Mouse (Mus musculus) right cerebral cortex, postnatal 4 days (tissue): ENCODE measurements at regions not wholly inside any gene's neighbourhood (a gene's known extent, or its start where the extent isn't known, plus 50 kb on each side); places are given as distances from the start of the nearest gene placed in this dataset.
A peak's percentile ranks its signal among the peaks of the same experiment; 100 is the strongest.

Experiments
- DNase-seq: peaks from one replicate; pipeline ENCODE4 v3.0.0-alpha.2; 2022

DNA sequence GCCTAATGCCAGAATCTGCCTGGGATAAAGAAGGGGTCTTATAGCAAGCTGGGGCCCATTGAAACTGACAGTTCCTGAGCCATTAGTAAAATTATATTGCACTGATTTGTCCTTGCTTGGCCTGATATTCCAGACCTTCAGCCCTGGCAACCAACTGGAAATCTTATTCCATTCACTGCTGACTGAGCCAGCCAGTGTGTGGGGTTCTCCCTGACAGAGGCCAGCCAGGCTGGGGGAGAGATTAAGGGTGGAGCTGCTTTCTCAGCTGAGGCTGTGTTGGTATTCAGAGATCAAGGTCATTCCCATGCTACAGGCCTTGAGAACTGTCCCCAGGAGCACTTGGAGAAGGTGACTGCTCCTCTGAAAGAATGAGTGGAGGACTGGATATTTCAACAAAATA is 226.9 kb downstream of the Ar start:
- no peak for DNase-seq

DNA sequence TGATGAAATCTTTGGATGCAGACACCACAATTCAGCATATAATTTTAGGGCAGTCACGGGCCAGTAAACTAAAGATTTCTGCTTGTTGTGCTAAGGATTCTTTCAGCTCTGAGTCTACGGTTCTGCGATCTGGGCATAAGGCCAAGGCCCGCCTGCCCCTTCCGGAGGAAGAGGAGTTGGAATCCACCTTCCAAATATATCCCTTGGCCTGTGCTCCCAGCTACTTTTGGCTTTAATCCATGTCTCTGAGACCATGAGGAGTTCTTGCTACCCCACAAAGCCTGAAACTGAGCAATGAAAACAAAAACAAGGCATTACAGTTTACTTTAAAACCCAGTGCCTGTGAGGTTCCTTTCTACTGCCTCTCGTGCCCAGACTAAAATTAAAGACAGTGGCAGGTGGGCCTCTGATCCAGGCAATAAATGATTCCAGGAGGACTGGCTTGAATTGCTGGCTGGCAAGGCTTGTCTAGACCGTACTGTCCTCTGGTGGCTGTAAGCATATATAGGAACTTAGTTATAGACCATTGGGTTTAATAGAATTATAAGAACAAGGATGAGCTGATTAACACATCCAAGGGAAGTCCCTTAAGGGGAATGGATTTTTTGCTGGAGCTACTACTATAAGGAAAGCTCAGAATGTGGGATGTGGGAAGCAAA is 231.8 kb downstream of the Ar start:
- peak; percentile 1 for DNase-seq

DNA sequence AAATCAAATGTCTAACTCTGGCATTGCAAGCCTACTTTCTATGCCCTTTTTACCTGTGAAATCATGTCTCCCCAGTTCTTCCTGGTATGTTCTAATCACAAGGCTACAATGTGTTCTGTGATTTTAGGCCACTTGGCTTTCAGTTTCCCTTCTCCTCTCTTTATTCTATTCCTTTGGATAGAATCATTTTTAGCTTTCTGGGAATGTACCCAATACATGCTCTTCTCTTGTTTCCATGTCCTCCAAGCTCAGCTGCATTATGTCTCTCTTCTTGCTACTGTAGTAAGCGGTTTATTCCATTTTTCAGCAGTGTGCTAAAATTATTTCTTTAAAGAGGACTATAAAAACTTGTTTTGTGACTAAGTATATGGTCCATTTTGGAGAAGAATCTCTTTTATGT is 235.4 kb downstream of the Ar start:
- no peak for DNase-seq

DNA sequence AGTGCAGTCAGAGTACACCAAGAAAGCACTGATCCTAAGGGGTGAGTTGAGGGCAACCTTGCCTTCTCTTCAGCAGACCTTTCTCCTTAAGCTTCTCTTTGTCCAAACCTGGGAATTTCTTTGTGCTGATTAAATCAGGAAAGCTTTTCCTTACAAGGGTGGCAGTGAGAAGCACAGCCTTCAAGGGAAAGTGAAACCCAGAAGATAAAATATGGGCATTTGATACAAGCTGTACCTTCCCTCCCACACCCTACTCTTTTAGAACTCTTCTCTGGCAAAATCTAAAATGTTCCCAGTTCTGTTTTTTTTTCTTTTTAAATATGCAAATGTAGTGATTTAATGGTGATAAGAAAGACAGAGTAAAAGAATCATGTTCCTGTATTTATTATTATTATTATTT is 243.8 kb downstream of the Ar start:
- no peak for DNase-seq

DNA sequence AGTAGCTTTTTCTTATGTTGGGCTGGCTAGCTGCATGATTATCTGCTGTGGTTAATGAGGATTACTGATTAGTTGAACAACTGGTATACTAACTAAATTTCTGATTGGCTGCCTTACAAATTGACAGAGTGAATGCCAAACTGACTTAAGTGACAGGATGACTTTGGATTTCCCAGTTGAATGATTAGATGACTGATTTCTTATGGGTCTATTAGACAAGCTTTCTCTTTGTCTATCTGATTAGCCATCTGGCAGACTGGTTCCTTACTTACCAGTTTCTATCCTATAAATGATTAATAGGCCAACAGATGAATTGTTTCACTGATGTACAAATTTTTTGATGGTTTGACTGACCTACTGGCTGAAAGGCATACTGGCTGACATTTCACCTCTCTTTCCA is 260.5 kb downstream of the Ar start:
- no peak for DNase-seq

DNA sequence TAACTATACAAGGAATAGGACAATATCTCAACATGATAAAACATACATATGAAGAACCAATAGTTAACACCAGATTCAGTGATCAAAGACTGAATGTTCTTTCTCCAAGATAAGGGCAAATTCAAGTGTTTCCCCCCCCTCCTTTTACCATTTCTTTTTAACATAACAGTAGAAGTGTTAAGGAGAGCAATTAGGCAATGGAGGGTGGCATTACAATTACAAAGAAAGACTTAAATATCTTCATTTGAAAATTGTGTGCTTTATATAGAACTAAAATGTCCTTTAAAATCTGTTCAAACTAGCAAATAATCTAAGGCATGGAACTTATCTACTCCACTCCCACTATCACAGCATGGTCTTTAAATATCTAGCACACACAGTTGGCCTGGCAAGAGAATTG is 270.9 kb downstream of the Ar start:
- no peak for DNase-seq

DNA sequence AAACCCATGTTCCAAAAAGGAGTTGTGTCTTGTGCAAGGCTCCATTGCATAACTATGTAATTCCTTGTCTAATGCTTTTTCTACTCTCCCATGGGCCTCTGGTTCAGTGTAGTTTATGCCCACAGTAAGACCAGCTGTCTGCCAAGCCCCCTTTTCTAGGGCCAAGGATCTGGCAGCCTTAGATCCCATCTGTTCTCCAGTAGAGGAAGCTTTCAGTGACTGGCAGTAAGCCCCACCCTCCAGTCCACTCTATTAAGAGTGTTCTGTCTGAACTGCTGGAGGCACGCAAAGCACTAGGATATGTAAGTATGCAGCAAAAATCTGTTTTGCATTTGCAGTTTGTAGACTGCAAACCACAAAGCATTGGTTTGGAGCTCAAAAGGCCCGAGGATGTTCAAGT is 303.5 kb downstream of the Ar start:
- no peak for DNase-seq

DNA sequence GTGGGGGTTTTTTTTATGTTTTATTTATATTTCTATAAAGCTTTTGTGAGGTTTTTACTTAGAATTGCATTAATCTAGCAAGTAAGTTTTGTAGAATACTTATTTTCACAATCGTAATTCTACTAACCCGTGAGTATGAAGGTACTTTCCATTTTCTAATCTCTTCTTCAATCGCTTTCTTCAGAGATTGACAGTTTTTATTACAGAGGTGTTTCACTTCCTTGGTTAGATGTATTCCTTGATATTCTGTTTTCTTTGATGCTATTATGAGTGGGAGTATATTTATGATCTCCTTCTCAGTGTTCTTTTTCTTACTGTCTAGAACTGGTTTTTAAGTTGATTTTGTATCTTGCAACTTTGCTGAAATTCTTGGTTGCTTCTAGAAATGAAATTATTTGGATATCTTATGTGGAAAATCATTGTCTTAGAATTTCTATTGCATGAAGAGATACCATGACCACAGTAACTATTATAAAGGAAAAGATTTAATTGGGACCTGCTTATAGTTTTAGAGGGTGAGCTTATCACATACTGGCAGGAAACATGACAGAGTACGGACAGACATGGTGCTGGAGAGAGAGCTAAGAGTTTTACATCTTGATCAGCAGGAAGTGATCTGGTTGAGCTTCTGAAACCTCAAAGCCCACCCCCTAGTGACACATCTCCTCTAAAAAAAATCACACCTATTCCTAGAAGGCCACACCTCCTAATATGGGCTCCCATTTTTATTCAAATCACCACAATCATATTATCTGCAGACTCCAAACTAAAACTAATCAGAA is 328.1 kb downstream of the Ar start:
- DNase-seq: no peak
